Mouse (Mus musculus): ENCODE measurements at regions not wholly inside any gene's neighbourhood (a gene's known extent, or its start where the extent isn't known, plus 50 kb on each side); places are given as distances from the start of the nearest gene placed in this dataset.

DNA sequence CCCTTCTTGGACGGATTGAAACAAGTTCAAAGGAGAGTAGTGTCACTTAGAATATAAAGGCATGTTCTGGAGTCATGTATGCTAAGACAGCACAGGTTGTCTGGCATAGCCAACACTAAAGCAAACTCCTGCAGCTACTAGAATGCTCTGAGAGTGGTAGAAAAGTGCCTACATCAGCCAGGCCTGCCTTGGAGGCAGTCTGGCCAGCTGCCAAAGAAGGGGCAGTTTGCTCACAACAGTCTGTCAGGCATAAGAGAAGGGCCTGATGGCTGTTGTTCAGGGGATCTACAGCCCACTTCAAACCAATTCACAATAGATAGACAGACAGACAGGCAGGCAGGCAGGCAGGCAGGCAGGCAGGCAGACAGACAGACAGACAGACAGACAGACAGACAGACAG lies 136.5 kb upstream of the Dap start:
- Histone ChIP-seq H3K27ac (ENCODE audit: control insufficient read depth, insufficient read depth, low read depth, low read length) (no peak overlapping the region), H3K4me3 (ENCODE audit: control insufficient read depth, low read depth, low read length) (no peak overlapping the region), H3K27me3 (ENCODE audit: control insufficient read depth, insufficient read depth, low read length) (no peaks in the 10 kb centered on the region), H3K4me1 (ENCODE audit: control insufficient read depth, insufficient read depth, low read length) (no peaks in the 10 kb centered on the region), H3K36me3 (ENCODE audit: control insufficient read depth, insufficient read depth, low read length) (no peaks in the 10 kb centered on the region)
- TF ChIP-seq CTCF (IDR thresholded peaks at IDR 0.05; ENCODE audit: control insufficient read depth, insufficient read depth, insufficient replicate concordance, low read depth, low read length) (no peak), POLR2A (IDR thresholded peaks at IDR 0.05; ENCODE audit: control insufficient read depth, low read depth, low read length) (no peak)

DNA sequence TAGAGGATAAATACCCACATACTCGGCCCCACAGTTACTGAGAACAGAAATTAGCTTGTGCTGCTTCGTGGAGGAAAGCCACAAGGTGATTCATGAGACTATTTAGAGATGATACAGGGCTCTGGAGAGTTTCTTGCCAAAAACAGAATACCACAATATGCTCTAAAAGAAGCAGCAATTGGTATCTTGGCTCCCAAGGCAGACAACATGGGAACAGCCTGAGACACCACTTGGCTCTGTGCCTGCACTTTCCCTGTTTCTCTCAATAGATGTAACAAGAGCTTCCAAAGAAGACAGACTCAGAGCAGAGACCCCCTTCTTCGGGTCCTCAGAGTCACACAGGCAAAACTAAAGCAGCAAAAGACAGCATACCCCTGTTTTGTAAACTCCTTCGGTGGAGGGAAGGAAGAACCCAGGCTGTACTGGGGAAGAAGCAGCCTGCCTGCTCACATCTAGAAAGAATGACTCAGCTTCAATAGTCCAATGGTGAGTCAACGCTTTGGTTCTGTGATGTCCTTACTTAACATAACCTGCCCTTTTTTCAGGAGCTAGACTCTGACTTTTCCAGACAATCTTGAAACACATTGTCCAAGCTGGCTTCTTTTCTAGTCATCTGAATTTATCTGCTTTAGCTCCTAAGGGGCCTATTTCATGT lies 132.1 kb upstream of the Dap start:
- Histone ChIP-seq H3K4me3 (ENCODE audit: control insufficient read depth, low read depth, low read length) (no peak overlapping the region), H3K27ac (ENCODE audit: control insufficient read depth, insufficient read depth, low read depth, low read length) (no peak overlapping the region), H3K4me1 (ENCODE audit: control insufficient read depth, insufficient read depth, low read length) (no peaks in the 10 kb centered on the region), H3K36me3 (ENCODE audit: control insufficient read depth, insufficient read depth, low read length) (no peaks in the 10 kb centered on the region), H3K27me3 (ENCODE audit: control insufficient read depth, insufficient read depth, low read length) (no peaks in the 10 kb centered on the region)
- TF ChIP-seq POLR2A (IDR thresholded peaks at IDR 0.05; ENCODE audit: control insufficient read depth, low read depth, low read length) = no peak
- TF ChIP-seq CTCF (IDR thresholded peaks at IDR 0.05; ENCODE audit: control insufficient read depth, insufficient read depth, insufficient replicate concordance, low read depth, low read length) = no peak

DNA sequence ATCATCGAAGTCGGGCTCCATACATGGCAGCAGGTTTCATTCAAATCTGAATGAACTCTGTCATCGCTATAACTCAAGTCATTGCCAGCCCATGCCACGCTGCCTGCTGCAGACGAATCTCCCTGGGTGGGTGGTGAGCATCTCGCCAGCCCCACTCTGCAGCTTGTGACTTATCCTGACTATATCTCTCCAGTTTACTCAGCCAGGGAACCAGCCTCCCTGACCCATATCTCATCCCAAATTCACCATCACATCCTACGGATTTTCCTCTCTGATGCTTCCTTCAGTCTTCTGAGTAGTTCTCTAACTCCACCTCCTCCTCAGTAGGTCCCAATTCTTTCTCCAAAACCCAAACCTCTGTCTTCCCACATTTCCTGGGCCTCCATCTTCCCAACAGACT lies 127.9 kb upstream of the Dap start:
- no peak overlapping the region for H3K4me3 ChIP-seq (ENCODE audit: control insufficient read depth, low read depth, low read length)
- H3K36me3 ChIP-seq (ENCODE audit: control insufficient read depth, insufficient read depth, low read length) = no peaks in the 10 kb centered on the region
- no peaks in the 10 kb centered on the region for H3K27me3 ChIP-seq (ENCODE audit: control insufficient read depth, insufficient read depth, low read length)
- no peak overlapping the region for H3K27ac ChIP-seq (ENCODE audit: control insufficient read depth, insufficient read depth, low read depth, low read length)
- no peaks in the 10 kb centered on the region for H3K4me1 ChIP-seq (ENCODE audit: control insufficient read depth, insufficient read depth, low read length)
- TF ChIP-seq CTCF (IDR thresholded peaks at IDR 0.05; ENCODE audit: control insufficient read depth, insufficient read depth, insufficient replicate concordance, low read depth, low read length) (no peak), POLR2A (IDR thresholded peaks at IDR 0.05; ENCODE audit: control insufficient read depth, low read depth, low read length) (no peak)

DNA sequence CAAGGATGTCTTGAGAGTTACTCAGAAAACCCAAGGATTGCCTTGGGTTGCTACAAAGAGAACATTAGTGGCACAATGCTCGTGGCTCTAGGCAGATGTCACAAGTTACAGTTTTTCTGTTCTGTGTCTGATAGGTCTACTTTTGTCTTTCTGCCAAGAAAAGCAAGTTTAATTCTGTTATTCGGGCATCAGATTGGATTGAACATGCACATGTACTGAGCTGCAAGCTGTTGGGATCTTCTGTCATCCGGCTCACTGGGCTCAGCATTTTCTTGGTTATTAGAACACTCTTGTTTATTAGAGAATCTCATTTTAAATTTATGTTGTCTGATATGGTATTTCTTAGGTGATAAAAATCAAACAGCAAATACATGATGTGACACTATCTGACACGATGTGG lies 126.8 kb upstream of the Dap start:
- Histone ChIP-seq H3K36me3 (ENCODE audit: control insufficient read depth, insufficient read depth, low read length) (no peaks in the 10 kb centered on the region), H3K4me1 (ENCODE audit: control insufficient read depth, insufficient read depth, low read length) (no peaks in the 10 kb centered on the region), H3K4me3 (ENCODE audit: control insufficient read depth, low read depth, low read length) (no peak overlapping the region), H3K27ac (ENCODE audit: control insufficient read depth, insufficient read depth, low read depth, low read length) (no peak overlapping the region), H3K27me3 (ENCODE audit: control insufficient read depth, insufficient read depth, low read length) (no peaks in the 10 kb centered on the region)
- TF ChIP-seq CTCF (IDR thresholded peaks at IDR 0.05; ENCODE audit: control insufficient read depth, insufficient read depth, insufficient replicate concordance, low read depth, low read length) = no peak
- TF ChIP-seq POLR2A (IDR thresholded peaks at IDR 0.05; ENCODE audit: control insufficient read depth, low read depth, low read length) = no peak

DNA sequence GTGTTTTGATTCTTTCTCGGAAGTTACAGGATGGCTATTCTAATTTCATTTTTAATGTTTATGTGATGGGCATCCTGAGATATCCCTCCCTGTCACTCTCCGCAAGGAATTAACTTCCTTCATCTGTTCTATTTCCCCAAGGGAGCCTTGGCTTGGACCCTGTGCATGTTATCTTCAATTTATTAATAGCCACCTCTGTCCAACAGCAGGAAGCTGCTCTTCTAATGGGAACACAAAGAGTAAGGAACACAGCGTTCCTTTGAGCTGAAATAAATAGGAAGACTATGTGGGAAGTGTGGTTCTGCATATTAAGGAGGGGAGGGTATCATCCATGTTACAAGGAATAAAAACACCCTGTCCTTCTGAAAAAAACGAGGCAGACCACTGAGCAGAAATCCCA lies 119.4 kb upstream of the Dap start:
- no peaks in the 10 kb centered on the region for H3K4me1 ChIP-seq (ENCODE audit: control insufficient read depth, insufficient read depth, low read length)
- no peak overlapping the region for H3K4me3 ChIP-seq (ENCODE audit: control insufficient read depth, low read depth, low read length)
- H3K27ac ChIP-seq (ENCODE audit: control insufficient read depth, insufficient read depth, low read depth, low read length) = no peak overlapping the region; the same call in 1 of the 2 replicates
- TF ChIP-seq POLR2A (IDR thresholded peaks at IDR 0.05; ENCODE audit: control insufficient read depth, low read depth, low read length) = no peak
- no peak for TF ChIP-seq CTCF (IDR thresholded peaks at IDR 0.05; ENCODE audit: control insufficient read depth, insufficient read depth, insufficient replicate concordance, low read depth, low read length)
- H3K27me3 ChIP-seq (ENCODE audit: control insufficient read depth, insufficient read depth, low read length) = no peaks in the 10 kb centered on the region
- H3K36me3 ChIP-seq (ENCODE audit: control insufficient read depth, insufficient read depth, low read length) = no peaks in the 10 kb centered on the region

- Histone ChIP-seq H3K27ac (ENCODE audit: control insufficient read depth, insufficient read depth, low read depth, low read length) (no peak overlapping the region), H3K36me3 (ENCODE audit: control insufficient read depth, insufficient read depth, low read length) (no peaks in the 10 kb centered on the region), H3K4me3 (ENCODE audit: control insufficient read depth, low read depth, low read length) (no peak overlapping the region), H3K27me3 (ENCODE audit: control insufficient read depth, insufficient read depth, low read length) (no peaks in the 10 kb centered on the region), H3K4me1 (ENCODE audit: control insufficient read depth, insufficient read depth, low read length) (no peaks in the 10 kb centered on the region)
- TF ChIP-seq CTCF (IDR thresholded peaks at IDR 0.05; ENCODE audit: control insufficient read depth, insufficient read depth, insufficient replicate concordance, low read depth, low read length) (no peak), POLR2A (IDR thresholded peaks at IDR 0.05; ENCODE audit: control insufficient read depth, low read depth, low read length) (no peak)
Measured at GRCm38 (mm10) chr15:31106907-31107306, 117.2 kb upstream of the Dap start.

DNA sequence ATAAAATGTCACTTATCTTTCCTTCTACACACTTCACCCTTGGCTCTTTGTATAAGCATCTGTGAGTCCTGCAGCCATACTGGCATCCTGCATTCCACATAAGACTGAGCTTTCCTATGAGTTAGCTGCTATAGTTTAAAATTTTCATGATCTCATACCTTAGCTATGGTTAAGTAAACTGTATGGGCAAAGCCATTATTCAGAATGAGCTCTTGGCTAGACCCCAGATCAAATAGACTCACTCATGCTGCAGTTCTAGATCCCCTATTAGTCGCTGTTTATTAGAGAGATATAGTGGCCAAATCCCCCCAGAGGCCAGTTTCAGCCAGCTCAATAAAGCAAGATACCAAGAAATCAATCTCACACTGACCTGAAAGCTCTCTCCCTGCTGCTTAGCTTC lies 110.9 kb upstream of the Dap start:
- Histone ChIP-seq H3K4me1 (ENCODE audit: control insufficient read depth, insufficient read depth, low read length) (no peaks in the 10 kb centered on the region), H3K4me3 (ENCODE audit: control insufficient read depth, low read depth, low read length) (no peak overlapping the region), H3K36me3 (ENCODE audit: control insufficient read depth, insufficient read depth, low read length) (no peaks in the 10 kb centered on the region), H3K27me3 (ENCODE audit: control insufficient read depth, insufficient read depth, low read length) (no peaks in the 10 kb centered on the region), H3K27ac (ENCODE audit: control insufficient read depth, insufficient read depth, low read depth, low read length) (no peak overlapping the region)
- no peak for TF ChIP-seq CTCF (IDR thresholded peaks at IDR 0.05; ENCODE audit: control insufficient read depth, insufficient read depth, insufficient replicate concordance, low read depth, low read length)
- no peak for TF ChIP-seq POLR2A (IDR thresholded peaks at IDR 0.05; ENCODE audit: control insufficient read depth, low read depth, low read length)

- TF ChIP-seq CTCF (IDR thresholded peaks at IDR 0.05; ENCODE audit: control insufficient read depth, insufficient read depth, insufficient replicate concordance, low read depth, low read length) (no peak), POLR2A (IDR thresholded peaks at IDR 0.05; ENCODE audit: control insufficient read depth, low read depth, low read length) (no peak)
Measured at GRCm38 (mm10) chr15:31117338-31117737, 106.8 kb upstream of the Dap start.

More at GRCm38 (mm10) chr15:31117338-31117737, 106.8 kb upstream of the Dap start:
- Histone ChIP-seq H3K4me1 (ENCODE audit: control insufficient read depth, insufficient read depth, low read length) (no peaks in the 10 kb centered on the region), H3K4me3 (ENCODE audit: control insufficient read depth, low read depth, low read length) (no peak overlapping the region), H3K27ac (ENCODE audit: control insufficient read depth, insufficient read depth, low read depth, low read length) (no peak overlapping the region), H3K27me3 (ENCODE audit: control insufficient read depth, insufficient read depth, low read length) (no peaks in the 10 kb centered on the region), H3K36me3 (ENCODE audit: control insufficient read depth, insufficient read depth, low read length) (no peaks in the 10 kb centered on the region)
